7 mouse cellular contexts compared by ENCODE assay signal in genomic region chr2:122629871-122630270, GRCm38 (mm10). TPM values are rescaled to one million over a fixed set of nuclear protein-coding genes. Genes with fewer than 3 reads are reported as not detected.
A peak's percentile ranks its signal among the peaks of the same experiment; 100 is the strongest.
DNase-seq lines count a peak whose midpoint lies in the region; ATAC-seq and TF ChIP-seq lines count a peak whose summit lies in the region.

No protein-coding gene starts in this region.

- no peak overlapping the region for H3K27ac ChIP-seq in lung, embryonic 16.5 days (ENCODE audit: low read length)
- H3K27ac ChIP-seq in heart, embryonic 16.5 days (ENCODE audit: low read length), result no peak overlapping the region
- H3K27ac ChIP-seq in liver, embryonic 14.5 days, result no peak overlapping the region
- H3K27ac ChIP-seq in stomach, postnatal 0 days (replicated peaks), result no peak overlapping the region
- no peak overlapping the region for H3K27ac ChIP-seq in thymus, adult 2 months (ENCODE audit: control insufficient read depth, insufficient read depth, low read length)

- TF ChIP-seq CTCF in liver, embryonic 14.5 days (IDR thresholded peaks at IDR 0.05; ENCODE audit: low read depth), result no peak
- TF ChIP-seq CTCF in stomach, postnatal 0 days (IDR thresholded peaks at IDR 0.05; ENCODE audit: low read depth), result no peak
- no peak for TF ChIP-seq CTCF in thymus, adult 2 months (IDR thresholded peaks at IDR 0.05; ENCODE audit: borderline replicate concordance, control insufficient read depth, extremely low read depth, insufficient read depth, low read length, poor library complexity)

- WGBS in lung, embryonic 16.5 days, result 50% methylated on average over 6 of the region's 6 CpGs
- 58% methylated on average over 6 of the region's 6 CpGs for WGBS in heart, embryonic 16.5 days
- WGBS in liver, embryonic 14.5 days (ENCODE audit: insufficient replicate concordance), result 57% methylated on average over 6 of the region's 6 CpGs
- 50% methylated on average over 6 of the region's 6 CpGs for WGBS in stomach, postnatal 0 days
- 68% methylated on average over 6 of the region's 6 CpGs for WGBS in thymus, adult 2 months

- peak overlapping the region; percentile 93 for H3K9ac ChIP-seq in lung, embryonic 16.5 days (ENCODE audit: low read length)
- H3K9ac ChIP-seq in heart, embryonic 16.5 days (ENCODE audit: low read length), result peak overlapping the region; percentile 84
- no peak overlapping the region for H3K9ac ChIP-seq in liver, embryonic 14.5 days (replicated peaks)
- no peak overlapping the region for H3K9ac ChIP-seq in stomach, postnatal 0 days (ENCODE audit: low read length)

- TF ChIP-seq POLR2A in thymus, adult 2 months (IDR thresholded peaks at IDR 0.05; ENCODE audit: control insufficient read depth, extremely low read depth, insufficient read depth, low read length, poor library complexity), result no peak

- no peaks in the 10 kb centered on the region for H3K9me3 ChIP-seq in lung, embryonic 16.5 days (ENCODE audit: control insufficient read depth, low read length)
- no peaks in the 10 kb centered on the region for H3K9me3 ChIP-seq in heart, embryonic 16.5 days (replicated peaks; ENCODE audit: control insufficient read depth, low read length)
- no peaks in the 10 kb centered on the region for H3K9me3 ChIP-seq in liver, embryonic 14.5 days (ENCODE audit: control insufficient read depth, low read length)
- H3K9me3 ChIP-seq in stomach, postnatal 0 days (ENCODE audit: control insufficient read depth, low read length), result no peaks in the 10 kb centered on the region

- H3K27me3 ChIP-seq in lung, embryonic 16.5 days (ENCODE audit: control insufficient read depth, insufficient read depth, low read depth, low read length), result no peaks in the 10 kb centered on the region; the same call in 1 of the 2 replicates
- no peaks in the 10 kb centered on the region for H3K27me3 ChIP-seq in heart, embryonic 16.5 days (ENCODE audit: control insufficient read depth, insufficient read depth, low read length)
- no peaks in the 10 kb centered on the region for H3K27me3 ChIP-seq in liver, embryonic 14.5 days (ENCODE audit: control insufficient read depth, insufficient read depth, low read length)
- H3K27me3 ChIP-seq in stomach, postnatal 0 days (ENCODE audit: control insufficient read depth, insufficient read depth, low read length), result no peaks in the 10 kb centered on the region
- H3K27me3 ChIP-seq in thymus, adult 2 months (ENCODE audit: control insufficient read depth, insufficient read depth, low read length), result no peaks in the 10 kb centered on the region

- H3K4me2 ChIP-seq in lung, embryonic 16.5 days (ENCODE audit: low read depth, low read length), result peak overlapping the region; percentile 98
- H3K4me2 ChIP-seq in heart, embryonic 16.5 days (ENCODE audit: low read depth, low read length), result peak overlapping the region; percentile 99
- H3K4me2 ChIP-seq in liver, embryonic 14.5 days (ENCODE audit: low read depth), result peak overlapping the region; percentile 93
- peak overlapping the region; percentile 100 for H3K4me2 ChIP-seq in stomach, postnatal 0 days (replicated peaks; ENCODE audit: low read depth)

- peaks cover 10% of the 10 kb centered on the region for H3K4me1 ChIP-seq in lung, embryonic 16.5 days (replicated peaks; ENCODE audit: control insufficient read depth, insufficient read depth, low read length)
- peaks cover 7% of the 10 kb centered on the region for H3K4me1 ChIP-seq in heart, embryonic 16.5 days (ENCODE audit: control insufficient read depth, insufficient read depth, low read length)
- H3K4me1 ChIP-seq in liver, embryonic 14.5 days (replicated peaks; ENCODE audit: control insufficient read depth in 2 of 2, insufficient read depth in 2 of 2, low read length in 1 of 2), result peaks cover 2% of the 10 kb centered on the region in 2 experiments; a peak in 1 of 4 replicates
- H3K4me1 ChIP-seq in stomach, postnatal 0 days (replicated peaks; ENCODE audit: control insufficient read depth, insufficient read depth), result no peaks in the 10 kb centered on the region
- peaks cover 7% of the 10 kb centered on the region for H3K4me1 ChIP-seq in thymus, adult 2 months (replicated peaks; ENCODE audit: control insufficient read depth, insufficient read depth, low read length)

- no peak for ATAC-seq in lung, embryonic 16.5 days (ENCODE audit: low read depth)
- no peak for ATAC-seq in heart, embryonic 16.5 days (replicated peaks; ENCODE audit: extremely low read depth, insufficient read depth, low FRiP score)
- ATAC-seq in liver, embryonic 14.5 days (ENCODE audit: insufficient read depth), result no peak
- ATAC-seq in stomach, postnatal 0 days (ENCODE audit: low FRiP score, low TSS enrichment), result no peak

- no peak for TF ChIP-seq EP300 in liver, embryonic 14.5 days (IDR thresholded peaks at IDR 0.05; ENCODE audit: low read depth)
- no peak for TF ChIP-seq EP300 in stomach, postnatal 0 days (optimal IDR thresholded peaks at IDR 0.05)

- no peak for DNase-seq in lung, postnatal 10 days
- no peak for DNase-seq in liver, embryonic 14.5 days (ENCODE audit: low read depth in 3 of 3, low spot score in 3 of 3)
- no peak for DNase-seq in stomach, postnatal 0 days (ENCODE audit: low spot score)
- DNase-seq in thymus, adult 2 months, result no peak
- DNase-seq in right cerebral cortex, adult 18-20 months, result no peak

- H3K36me3 ChIP-seq in lung, embryonic 16.5 days (ENCODE audit: control insufficient read depth, insufficient read depth, low read length), result peaks cover 2% of the 10 kb centered on the region; the same call in 1 of the 2 replicates
- H3K36me3 ChIP-seq in heart, embryonic 16.5 days (ENCODE audit: control insufficient read depth, insufficient read depth), result peaks cover 8% of the 10 kb centered on the region
- H3K36me3 ChIP-seq in liver, embryonic 14.5 days (replicated peaks; ENCODE audit: control insufficient read depth, insufficient read depth, low read depth), result no peaks in the 10 kb centered on the region; the same call in none of the 2 replicates
- H3K36me3 ChIP-seq in stomach, postnatal 0 days (ENCODE audit: control insufficient read depth, insufficient read depth, low read length), result peaks cover 6% of the 10 kb centered on the region; the same call in 1 of the 2 replicates
- H3K36me3 ChIP-seq in thymus, adult 2 months (ENCODE audit: control insufficient read depth, insufficient read depth, low read length), result peaks cover 12% of the 10 kb centered on the region; the same call in 1 of the 2 replicates

- peak overlapping the region; percentile 98; the same call in 1 of the 2 replicates for H3K4me3 ChIP-seq in lung, embryonic 16.5 days (ENCODE audit: low read length)
- peak overlapping the region; percentile 70 for H3K4me3 ChIP-seq in heart, embryonic 16.5 days (ENCODE audit: low read length)
- peak overlapping the region in 1 of 2 experiments; percentile 91; a peak in 2 of 4 replicates for H3K4me3 ChIP-seq in liver, embryonic 14.5 days (ENCODE audit: insufficient read depth in 1 of 2, low read depth in 2 of 2, low read length in 2 of 2)
- peak overlapping the region; percentile 90; the same call in 1 of the 2 replicates for H3K4me3 ChIP-seq in stomach, postnatal 0 days (ENCODE audit: low read depth, low read length)
- H3K4me3 ChIP-seq in thymus, adult 2 months (ENCODE audit: control insufficient read depth, insufficient read depth, low read length), result no peak overlapping the region

RNA-seq across cellular contexts. Expression of gene AA467197, which starts 6.9 kb away (rescaled TPM):
- polyA plus RNA-seq in lung, embryonic 16.5 days (2015; fragmentation: Nextera tagmentation; extraction: Ambion mirVana), result 0.53 and 1.1 TPM in 2 replicates
- 0.90 and 4.4 TPM in 2 replicates for polyA plus RNA-seq in heart, embryonic 16.5 days (2015; fragmentation: Nextera tagmentation; extraction: Ambion mirVana)
- 0.06 and 0.16 TPM in 2 replicates for polyA plus RNA-seq in liver, embryonic 14.5 days (2012; rRNA removed)
- 0.30 and 0.37 TPM in 2 replicates for polyA plus RNA-seq in liver, embryonic 14.5 days (2014; fragmentation: Nextera tagmentation; extraction: Ambion mirVana)
- 193 and 201 TPM in 2 replicates for polyA plus RNA-seq in stomach, postnatal 0 days (2015; fragmentation: Nextera tagmentation; extraction: Ambion mirVana)
- polyA plus RNA-seq in thymus, adult 2 months (2012; rRNA removed), result 2.6 and 4.4 TPM in 2 replicates

RNA-seq across cellular contexts. Expression of gene Gatm, which starts 18.8 kb away (rescaled TPM):
- 7.9 and 11.4 TPM in 2 replicates for polyA plus RNA-seq in lung, embryonic 16.5 days (2015; fragmentation: Nextera tagmentation; extraction: Ambion mirVana)
- polyA plus RNA-seq in heart, embryonic 16.5 days (2015; fragmentation: Nextera tagmentation; extraction: Ambion mirVana), result 8.3 and 10.5 TPM in 2 replicates
- polyA plus RNA-seq in liver, embryonic 14.5 days (2012; rRNA removed), result 8.6 and 14.1 TPM in 2 replicates
- 24.8 and 27.6 TPM in 2 replicates for polyA plus RNA-seq in liver, embryonic 14.5 days (2014; fragmentation: Nextera tagmentation; extraction: Ambion mirVana)
- 8.5 and 9.3 TPM in 2 replicates for polyA plus RNA-seq in stomach, postnatal 0 days (2015; fragmentation: Nextera tagmentation; extraction: Ambion mirVana)
- polyA plus RNA-seq in thymus, adult 2 months (2012; rRNA removed), result 11.3 and 13.5 TPM in 2 replicates

Comparison
In these comparisons a context has a peak if more than half of its experiments do, and no peak if none do; other contexts are left out.
1. H3K9ac ChIP-seq: peak in lung, embryonic 16.5 days (single experiment) and heart, embryonic 16.5 days (single experiment); none in liver, embryonic 14.5 days (single experiment) and stomach, postnatal 0 days (single experiment).
2. RNA of gene AA467197, which starts 6.9 kb away (polyA plus RNA-seq): 193 to 201 TPM in stomach, postnatal 0 days; 0.90 to 4.4 TPM in heart, embryonic 16.5 days, 2.6 to 4.4 TPM in thymus, adult 2 months, 0.53 to 1.1 TPM in lung, embryonic 16.5 days and 0.06 to 0.37 TPM in liver, embryonic 14.5 days; every median in the first group is over 10 times any median in the second.
3. Peak in every context shown above with its lines, with median percentiles within 50 percentile points of each other: H3K4me2 ChIP-seq.